Mouse (Mus musculus): ENCODE measurements at regions not wholly inside any gene's neighbourhood (a gene's known extent, or its start where the extent isn't known, plus 50 kb on each side); places are given as distances from the start of the nearest gene placed in this dataset.

DNA sequence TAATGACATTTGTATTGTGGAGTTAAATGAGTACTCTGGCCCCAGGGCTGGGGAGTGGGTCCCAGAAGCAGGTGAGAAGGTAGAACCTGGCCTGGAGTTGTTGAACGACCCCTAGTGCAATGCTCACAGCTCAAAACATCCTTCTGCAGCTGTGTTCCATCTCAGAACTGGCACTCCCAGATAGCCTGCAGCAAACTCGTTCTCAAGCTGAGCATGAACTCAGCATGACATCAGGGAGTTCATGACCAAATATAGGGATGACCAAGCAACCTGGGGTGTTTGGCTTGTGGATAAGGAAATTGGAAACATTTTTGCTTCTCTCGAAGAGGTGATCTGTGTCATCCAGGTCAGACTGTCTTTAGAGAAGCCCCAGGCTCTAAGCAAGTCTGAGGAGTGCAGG is 126.4 kb upstream of the Jun start:
- intact Hi-C loops (cut with DNase I), result no loop called here
- DNase-seq, result no peak

DNA sequence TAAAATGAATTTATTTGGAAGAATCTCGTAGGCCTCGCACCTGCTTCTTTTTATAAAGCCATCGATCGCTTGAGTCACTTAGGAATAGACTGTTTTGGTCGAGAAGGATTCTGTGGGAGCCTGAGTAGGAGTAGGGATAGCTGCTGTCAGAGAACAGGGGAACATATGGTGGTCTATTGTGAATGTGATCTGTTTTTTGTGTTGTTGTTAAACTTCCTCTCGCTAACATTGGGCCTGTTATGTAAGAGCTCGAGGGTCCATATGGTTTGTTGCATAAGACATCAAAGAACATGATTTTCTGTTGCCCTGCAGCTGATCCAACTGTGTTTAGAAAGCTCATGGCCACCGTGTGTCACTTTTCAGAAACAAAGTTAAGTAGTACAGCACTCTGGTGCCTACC is 126.9 kb upstream of the Jun start:
- no peak for DNase-seq
- intact Hi-C loops (cut with DNase I), result no loop called here

DNA sequence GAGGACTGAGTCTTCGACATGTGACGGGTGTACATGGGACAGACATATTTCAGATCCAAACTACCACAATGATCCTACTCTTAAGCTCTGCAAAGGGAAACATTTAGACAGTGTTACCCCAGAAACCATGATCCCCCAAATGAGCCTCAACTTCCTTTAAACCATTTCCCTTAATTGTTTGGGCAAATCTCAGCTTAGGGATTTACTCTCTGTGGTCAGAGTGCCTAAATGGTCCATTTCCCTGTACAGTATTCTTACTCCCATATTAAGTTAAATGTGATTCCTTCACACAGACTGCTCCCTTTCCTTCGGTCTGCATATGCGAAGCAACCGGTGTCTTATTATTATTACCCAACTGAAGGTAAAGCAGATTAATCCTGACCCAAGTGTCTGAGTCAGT is 128.4 kb upstream of the Jun start:
- intact Hi-C loops (cut with DNase I), result no loop called here
- no peak for DNase-seq

DNA sequence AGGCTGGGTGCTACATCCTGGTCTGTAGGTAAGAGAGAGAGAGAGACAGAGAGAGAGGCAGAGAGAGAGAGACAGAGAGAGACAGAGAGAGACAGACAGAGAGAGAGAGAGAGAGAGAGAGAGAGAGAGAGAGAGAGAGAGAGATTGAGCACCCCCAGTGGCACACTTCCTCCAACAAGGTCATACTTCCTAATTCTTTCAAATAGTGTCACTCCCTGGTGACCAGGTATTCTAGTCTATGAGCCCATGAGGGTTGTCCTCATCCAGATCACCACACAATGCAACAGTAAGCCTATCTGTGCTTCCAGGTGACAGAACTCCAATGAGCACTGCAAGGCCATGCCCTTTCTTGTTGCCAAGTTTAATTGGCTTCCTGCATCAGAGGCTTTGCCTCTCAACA is 129.0 kb upstream of the Jun start:
- intact Hi-C loops (cut with DNase I), result no loop called here
- no peak for DNase-seq

DNA sequence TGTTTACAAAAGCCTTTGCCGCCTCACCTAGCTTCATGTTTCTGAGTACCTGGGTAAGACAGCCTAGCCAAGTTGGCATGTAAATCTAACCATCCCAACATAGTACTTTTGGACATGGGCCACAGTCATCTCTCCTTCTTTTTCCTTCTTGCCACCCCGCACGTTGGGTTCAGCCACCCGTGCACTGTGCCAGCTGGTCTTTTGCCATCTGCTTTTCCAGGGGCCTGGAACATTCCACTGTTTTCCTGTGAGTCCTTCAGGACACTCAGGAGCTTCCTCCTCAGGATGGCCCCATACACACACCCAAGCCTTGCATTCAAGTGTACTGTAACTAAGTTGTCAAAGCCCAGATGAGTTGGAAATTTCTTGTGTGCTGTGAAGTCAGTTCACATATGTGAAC is 132.2 kb upstream of the Jun start:
- intact Hi-C loops (cut with DNase I), result no loop called here
- no peak for DNase-seq

DNA sequence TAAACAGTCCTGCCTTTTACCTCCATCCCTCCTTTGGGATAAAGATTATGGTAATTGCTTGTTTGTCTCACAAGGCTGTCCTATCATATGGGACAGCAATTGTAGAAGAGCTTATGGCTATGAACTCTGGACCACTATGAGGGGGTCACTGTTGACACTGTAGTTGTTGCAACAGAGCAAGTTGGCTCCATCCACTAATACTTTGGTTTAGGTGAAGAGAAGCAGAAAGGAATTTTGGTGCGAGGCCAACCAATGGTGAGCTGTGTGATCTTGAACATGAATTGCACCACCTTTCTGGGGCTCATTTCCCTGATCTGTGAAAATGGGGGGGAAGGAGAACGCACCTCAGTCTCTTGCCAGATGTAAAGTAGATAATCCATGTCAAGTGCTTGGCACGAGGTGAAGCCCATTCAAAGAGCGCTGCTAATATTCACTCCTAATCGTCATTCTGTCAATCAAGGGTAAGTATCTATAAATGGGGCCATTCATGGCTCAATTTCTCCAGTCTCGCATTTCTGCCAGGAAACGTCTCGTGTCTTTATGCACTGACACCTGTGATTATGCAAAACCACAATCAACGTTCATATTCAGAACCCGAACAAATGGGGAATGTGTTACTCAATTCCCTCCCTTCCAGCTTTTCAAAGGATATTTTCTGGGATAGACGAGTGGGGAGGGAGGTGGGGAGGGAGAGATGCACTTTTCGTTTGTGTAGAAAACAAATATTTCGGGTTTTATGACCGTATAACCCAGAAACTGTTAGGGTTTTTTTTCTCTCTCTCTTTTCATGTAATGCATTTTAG is 133.3 kb upstream of the Jun start:
- intact Hi-C loops (cut with DNase I), result no loop called here
- no peak for DNase-seq

DNA sequence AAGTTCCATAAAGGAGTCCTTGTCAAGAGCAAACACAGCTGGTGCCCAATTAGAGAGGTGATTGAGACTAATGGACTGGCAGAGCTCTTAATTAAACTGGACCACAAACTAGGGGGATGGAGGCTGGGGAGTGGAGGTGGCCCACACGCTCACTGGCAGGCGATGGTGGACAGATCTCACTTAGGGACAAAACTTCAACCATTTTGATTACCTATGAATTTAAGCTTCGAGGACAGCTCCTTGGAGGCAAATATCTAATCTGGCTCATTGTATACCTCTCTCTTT is 133.8 kb upstream of the Jun start:
- intact Hi-C loops (cut with DNase I), result no loop called here
- no peak for DNase-seq

DNA sequence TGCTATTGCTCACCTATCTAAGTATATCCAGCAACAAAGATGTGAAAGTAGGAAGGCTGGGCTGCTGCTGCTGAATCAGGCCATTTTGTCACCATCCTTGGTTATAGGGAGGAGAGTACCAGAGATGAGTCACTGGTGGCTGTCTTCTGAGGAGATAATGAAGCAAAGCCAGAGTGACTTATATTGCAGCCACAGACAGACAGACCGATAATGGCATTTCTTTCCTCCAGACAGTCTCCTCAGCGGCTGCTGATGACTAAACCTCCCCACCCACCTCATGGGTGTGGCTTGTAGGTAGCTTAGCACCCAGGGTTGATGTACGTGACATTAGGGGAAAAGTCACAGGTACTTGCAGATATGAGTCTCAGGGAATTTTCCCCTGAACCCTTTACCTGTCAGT is 136.1 kb upstream of the Jun start:
- no peak for DNase-seq
- intact Hi-C loops (cut with DNase I), result no loop called here

DNA sequence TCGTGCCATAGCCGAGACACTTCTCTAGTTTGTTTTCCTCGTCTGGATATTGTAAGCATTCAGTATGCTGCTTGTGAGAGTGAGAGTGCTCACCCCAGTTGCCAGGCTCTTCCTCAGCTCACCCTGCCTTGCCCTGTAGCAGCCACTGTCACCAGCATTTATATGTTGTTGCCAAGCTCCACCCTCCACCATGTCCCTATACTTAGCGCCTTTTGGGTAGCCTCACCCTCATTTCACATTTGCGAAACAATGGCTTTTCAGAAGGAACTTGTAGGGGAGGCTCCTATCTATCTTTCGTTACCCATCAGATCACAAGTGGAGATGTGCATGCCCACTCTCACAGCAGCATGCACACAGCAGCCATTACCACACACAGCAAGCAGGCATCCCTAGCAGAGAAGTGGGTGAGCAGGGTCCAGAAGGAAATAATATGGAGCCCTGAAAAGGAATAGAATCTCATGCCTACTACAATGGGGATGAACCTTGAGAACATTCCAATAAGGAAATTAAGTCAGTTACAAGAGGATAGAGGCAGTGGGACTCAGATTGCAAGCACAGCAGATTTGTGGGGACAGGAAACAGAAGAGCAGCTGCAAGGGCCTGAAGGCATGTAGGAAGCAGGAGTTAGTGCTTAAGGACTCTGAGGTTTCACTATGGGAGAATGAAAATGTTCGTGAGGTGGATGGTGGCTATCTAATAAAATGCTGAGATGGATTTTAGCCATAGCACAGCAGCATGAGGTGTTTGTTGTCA is 139.8 kb upstream of the Jun start:
- intact Hi-C loops (cut with DNase I), result no loop called here
- DNase-seq, result no peak

DNA sequence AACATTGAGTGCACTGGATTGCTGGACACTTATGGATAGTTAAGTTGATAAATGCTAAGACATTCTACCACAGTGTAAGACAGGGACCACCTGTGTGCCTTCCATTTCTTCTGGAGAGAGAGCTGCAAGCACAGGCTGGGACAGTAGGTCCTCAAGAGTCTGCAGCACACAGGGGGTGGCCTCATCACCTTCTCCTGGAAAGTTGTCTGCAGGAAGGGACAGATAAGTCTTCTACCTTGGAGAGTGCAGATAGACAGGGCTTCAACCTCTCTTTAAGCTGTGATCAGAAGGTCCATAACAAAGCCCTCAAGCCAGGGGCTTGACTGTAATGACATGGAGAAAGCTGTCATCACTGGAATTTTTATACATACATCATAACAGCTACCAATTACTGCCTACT is 140.5 kb upstream of the Jun start:
- intact Hi-C loops (cut with DNase I), result no loop called here
- DNase-seq, result no peak

DNA sequence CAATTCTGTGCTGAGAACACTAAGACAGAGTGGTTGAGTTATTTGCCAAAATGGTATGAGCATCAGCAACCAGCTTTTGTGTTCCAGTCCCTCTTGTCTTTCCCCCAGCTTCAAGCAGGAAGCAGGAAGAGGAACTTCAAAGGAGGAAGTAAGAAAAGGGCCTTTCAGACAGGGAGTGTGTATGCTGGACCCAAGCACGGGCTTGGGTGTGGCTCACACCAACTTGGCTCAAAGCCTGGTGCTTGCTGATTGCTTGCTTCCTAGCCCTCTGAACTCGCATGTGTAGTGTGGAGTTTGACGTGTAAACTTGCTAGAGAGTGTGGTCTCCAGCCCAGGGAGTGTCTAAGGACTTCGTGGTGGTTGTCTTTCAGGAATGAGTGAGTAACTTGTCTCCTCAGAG is 141.0 kb upstream of the Jun start:
- peak; percentile 68 to 71 for DNase-seq
- intact Hi-C loops (cut with DNase I), result no loop called here

DNA sequence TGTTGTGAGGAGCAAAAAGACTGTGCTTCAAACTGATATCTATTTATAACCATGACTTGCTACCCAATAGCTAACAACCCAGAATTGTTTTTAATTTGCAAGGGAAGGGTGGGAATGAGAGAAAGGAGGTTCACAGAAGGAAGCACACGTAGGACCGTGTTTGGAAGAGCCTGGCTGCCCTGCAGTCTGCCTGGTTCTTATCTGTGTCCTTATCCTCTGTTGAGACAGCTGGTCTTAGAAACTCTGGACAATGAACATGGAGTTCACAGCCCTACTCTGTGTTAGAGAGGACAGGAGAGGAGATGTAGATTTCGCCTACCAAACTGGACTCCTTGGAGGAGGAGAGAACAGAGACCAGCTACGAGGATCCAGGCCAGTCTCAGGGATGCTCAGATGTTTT is 141.5 kb upstream of the Jun start:
- no peak for DNase-seq
- intact Hi-C loops (cut with DNase I), result no loop called here

DNA sequence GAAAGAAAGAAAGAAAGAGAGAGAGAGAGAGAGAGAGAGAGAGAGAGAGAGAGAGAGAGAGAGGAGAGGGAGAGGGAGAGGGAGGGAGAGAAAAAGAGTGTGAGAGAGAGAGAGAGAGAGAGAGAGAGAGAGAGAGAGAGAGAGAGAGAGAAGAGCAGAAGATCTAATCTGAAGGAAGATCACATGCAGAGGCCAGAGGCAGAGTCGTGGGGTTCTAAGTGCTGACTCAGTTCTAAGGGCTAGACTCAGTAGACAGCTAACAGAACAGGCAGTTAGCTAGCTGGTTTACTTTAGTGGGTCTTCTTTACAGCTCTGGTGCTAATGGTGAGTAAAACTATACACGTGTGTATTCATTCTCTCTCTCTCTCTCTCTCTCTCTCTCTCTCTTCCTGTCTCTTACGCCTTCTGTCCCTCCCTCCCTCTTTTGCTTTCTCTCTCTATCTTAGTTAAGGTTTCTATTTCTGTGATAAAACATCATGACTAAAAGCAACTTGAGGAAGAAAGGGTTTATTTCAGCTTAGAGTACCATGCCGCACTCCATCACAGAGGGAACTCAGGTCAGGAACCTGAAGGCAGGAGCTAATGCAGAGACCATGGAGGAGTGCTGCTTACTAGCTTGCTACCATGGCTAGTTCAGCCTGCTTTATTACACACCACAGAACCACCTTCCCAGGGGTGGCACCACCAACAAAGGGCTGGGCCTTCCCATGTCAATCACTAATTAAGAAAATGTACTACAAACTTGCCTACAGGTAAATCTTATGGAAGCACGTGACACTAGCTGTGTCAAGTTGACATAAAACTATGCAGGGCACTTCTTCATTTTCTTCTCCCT is 142.8 kb upstream of the Jun start:
- no peak for DNase-seq
- intact Hi-C loops (cut with DNase I), result loop anchor here (5.0 kb wide), 1 partner anchor 82 kb away; no protein-coding TSS in a partner anchor

DNA sequence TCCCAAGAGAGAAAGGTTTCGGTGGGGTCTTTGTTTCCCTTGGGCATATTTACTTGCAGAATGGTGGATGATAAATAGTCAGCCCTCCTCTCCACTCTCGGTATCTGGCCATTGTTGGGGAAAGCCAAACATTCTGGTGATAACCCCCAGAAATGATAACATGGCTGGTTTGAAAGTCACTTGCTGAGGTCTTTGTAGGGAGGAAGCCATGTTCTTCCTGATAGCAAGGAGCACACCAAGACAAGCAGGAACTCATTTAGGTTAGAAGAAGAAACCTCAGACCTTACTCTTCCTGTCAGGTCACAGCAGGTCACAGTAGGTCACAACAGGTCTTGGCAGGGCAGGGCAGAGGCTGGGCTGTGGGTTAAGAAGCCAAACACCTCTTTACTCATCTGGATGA is 144.1 kb upstream of the Jun start:
- DNase-seq, result no peak
- intact Hi-C loops (cut with DNase I), result loop anchor here (5.0 kb wide), 1 partner anchor 81 kb away; no protein-coding TSS in a partner anchor

DNA sequence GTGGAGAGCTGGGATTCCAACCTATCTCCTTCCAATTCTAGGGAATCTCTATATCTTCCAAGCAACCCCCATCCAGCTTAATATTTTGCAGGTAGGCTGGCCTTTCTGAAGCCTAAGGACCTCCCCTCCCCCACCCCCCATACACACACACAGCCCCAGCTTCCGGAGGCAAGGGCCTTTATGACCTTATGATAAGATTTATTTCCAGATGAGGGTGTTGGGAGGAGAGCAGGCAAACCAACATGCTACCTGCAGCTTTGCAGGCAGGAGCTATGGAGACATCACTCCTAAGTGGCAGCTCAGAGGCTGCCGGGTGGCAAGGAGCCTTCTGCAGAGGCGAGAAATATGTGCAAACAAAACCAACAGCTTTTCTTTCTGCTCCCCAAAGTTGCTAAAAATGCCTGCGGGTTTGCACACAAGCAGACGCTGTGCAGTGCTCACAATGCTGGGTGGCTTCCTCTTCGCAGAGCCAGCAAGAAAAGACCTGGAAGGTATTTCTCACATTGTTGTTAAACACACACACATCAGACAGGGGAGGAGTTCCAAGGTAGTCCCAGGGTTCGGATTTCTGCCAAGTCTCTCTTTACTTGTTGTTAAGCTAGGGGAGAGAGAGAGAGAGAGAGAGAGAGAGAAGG is 145.2 kb upstream of the Jun start:
- intact Hi-C loops (cut with DNase I), result loop anchor here (5.0 kb wide), 1 partner anchor 80 kb away; no protein-coding TSS in a partner anchor
- DNase-seq, result no peak

DNA sequence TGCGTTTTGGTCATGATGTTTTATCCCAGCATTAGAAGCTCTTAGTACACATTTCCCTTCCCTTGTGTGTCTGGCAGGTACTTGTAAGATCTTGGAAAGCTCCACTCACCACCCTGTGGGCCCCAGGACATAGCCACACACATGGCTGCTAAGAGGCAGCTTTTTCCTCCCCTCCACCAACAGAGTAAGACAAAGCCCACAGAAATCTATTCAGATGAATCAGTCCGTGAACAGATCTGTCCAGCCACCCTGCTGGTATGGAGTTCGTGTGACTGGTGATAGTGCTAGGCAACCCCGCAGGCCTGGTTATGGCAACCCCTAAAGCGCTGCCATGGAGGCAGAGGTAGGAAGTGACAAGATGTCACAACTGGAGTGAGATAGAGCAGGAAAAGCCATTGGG is 147.4 kb upstream of the Jun start:
- intact Hi-C loops (cut with DNase I), result loop anchor here (5.0 kb wide), 1 partner anchor 78 kb away; no protein-coding TSS in a partner anchor
- no peak for DNase-seq

DNA sequence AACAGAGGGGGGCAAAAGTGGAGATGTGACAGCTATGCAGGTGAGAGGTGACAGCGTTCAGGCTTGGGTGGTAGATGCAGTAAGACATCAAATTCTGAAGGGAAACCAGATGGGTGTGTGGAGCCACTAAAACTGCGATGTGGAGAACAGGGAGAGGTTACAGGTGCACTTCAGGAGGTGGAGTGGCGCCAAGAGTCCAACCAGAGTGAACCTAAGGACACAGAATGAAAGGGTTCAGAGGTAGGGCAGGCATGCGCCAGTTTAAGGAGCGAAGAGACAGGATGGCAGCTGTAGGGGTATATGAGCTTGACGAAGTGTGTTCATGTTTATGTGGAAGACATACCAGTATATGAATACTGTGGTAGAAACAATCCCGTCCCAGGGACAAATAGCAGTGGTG is 148.1 kb upstream of the Jun start:
- DNase-seq, result no peak
- intact Hi-C loops (cut with DNase I), result no loop called here

DNA sequence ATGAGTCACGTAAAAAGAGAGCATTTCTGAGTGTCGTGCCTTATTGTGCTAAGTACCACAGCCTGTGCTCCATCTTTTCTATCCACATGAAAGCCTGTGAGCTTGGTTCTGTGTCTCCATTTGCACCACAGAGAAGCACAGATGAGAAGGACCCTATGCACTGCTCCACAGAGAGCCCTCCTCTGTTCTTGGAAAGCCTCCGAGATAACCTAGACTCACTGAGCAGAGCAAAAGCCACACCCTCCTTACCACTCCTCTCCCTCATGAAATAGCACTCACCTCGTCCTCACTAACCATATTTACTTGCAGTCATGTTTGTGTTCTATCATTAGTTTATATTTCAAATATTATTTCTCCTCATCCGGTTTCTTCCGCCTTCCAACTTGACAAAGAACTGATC is 150.5 kb upstream of the Jun start:
- DNase-seq, result no peak
- intact Hi-C loops (cut with DNase I), result no loop called here

DNA sequence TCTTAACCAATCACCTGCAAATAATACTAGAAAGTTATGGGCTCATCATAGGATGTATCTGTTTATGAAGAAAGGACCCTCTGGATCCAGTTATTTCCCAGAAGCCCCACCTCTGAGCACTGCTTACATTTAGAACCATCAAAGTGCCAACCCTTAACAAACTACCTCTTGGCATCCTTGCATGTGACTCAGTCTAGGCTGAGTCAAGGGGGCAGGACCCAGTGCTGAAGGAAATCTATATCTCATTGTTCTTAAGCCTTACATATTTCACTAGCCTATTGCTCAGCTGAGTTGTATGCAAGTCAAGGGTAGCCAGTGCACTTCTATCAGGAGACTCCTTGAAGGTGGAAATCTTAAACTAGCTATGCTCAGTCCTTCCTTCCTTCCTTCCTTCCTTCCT is 151.6 kb upstream of the Jun start:
- no peak for DNase-seq
- intact Hi-C loops (cut with DNase I), result no loop called here

DNA sequence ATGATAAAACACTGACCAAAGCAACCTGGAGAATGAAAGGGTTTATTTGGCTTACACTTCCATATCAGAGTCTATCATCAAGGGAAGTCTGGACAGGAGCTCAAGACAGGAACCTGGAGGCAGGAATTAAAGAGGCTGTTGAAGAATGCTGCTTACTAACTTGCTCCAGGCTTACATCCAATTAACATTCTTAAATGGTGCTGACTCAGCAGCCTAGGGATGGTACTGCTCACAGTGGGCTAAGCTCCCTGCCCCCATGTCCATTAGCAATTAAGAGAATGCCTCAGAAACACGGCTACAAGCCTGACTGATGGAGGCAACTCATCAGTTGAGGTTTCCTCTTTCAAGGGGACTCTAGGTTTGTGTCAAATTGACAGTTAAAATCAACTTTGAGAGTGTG is 153.3 kb upstream of the Jun start:
- DNase-seq, result no peak
- intact Hi-C loops (cut with DNase I), result no loop called here

DNA sequence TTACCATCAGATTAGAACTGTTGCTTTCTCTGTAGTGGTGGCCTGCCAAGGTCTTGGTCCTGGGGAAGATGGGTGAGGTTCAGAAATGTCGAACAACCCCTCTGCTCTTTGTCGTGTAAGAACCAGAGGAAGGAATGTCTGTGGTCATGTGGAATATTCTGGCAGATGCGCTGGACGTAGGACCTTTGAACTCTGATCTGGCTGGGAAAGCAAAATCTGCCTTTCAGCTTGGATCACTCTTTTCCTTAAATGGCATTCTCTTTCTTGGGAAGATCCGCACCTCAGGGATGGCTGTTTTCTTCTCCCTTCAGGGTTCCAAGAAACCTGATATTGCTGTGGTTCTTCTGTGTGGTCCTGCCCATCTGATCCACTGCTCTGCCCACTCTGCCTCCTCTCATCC is 155.8 kb upstream of the Jun start:
- intact Hi-C loops (cut with DNase I), result no loop called here
- DNase-seq, result no peak

Measured in heart, postnatal 10 days (tissue).